Mouse (Mus musculus) testis, adult 2 months (tissue): ENCODE results near the gene Tmem88. TPM values are rescaled to one million over a fixed set of nuclear protein-coding genes. Genes with fewer than 3 reads are reported as not detected.
"Not testable (repeated sequence)": the region's sequence is repeated elsewhere in the genome, so short reads cannot be mapped to it uniquely, and the experiment has no call there.

Experiments
- H3K27ac ChIP-seq: fragments of 200-500 bp; 2 replicates; pipeline ENCODE4 v1.5.1; 2012; ENCODE audit warnings: low read depth, low read length; ENCODE audit not compliant: control insufficient read depth, insufficient read depth
- H3K27me3 ChIP-seq: fragments of 200-500 bp; 2 replicates; pipeline ENCODE4 v1.6.1; 2012; ENCODE audit warnings: mild to moderate bottlenecking, low read length, moderate library complexity; ENCODE audit not compliant: control insufficient read depth, insufficient read depth
- H3K36me3 ChIP-seq: fragments of 200-500 bp; 2 replicates; pipeline ENCODE4 v1.6.1; 2012; ENCODE audit warnings: mild to moderate bottlenecking, low read length; ENCODE audit not compliant: control insufficient read depth, insufficient read depth
- H3K4me1 ChIP-seq: fragments of 200-500 bp; 2 replicates; pipeline ENCODE4 v1.6.1; 2012; ENCODE audit warnings: low read length; ENCODE audit not compliant: control insufficient read depth, insufficient read depth
- H3K4me3 ChIP-seq: fragments of 200-500 bp; 2 replicates; pipeline ENCODE4 v1.5.1; 2012; ENCODE audit warnings: low read depth, mild to moderate bottlenecking, low read length, moderate library complexity, mixed read lengths; ENCODE audit not compliant: control insufficient read depth
- CTCF ChIP-seq: fragments of 200-500 bp; IDR thresholded peaks from 2 replicates; pipeline ENCODE4 v1.5.1; 2012; ENCODE audit warnings: low read depth, mild to moderate bottlenecking, inconsistent platforms, low read length, moderate library complexity; ENCODE audit not compliant: control insufficient read depth, insufficient read depth, insufficient replicate concordance
- POLR2A ChIP-seq: fragments of 200-500 bp; IDR thresholded peaks from 2 replicates; pipeline ENCODE4 v1.6.1; 2012; ENCODE audit warnings: low read depth, mild to moderate bottlenecking, inconsistent platforms, low read length, moderate library complexity; ENCODE audit not compliant: control insufficient read depth
- polyA plus RNA-seq: library from polyadenylated mRNA; depleted of rRNA; stranded (reverse); fragments of >200 nt; gene quantifications from 2 replicates; pipeline ENCODE4 v1.2.3, GENCODE M21; 2012

Gene Tmem88
- polyA plus RNA-seq, 1 experiment, result 2.0 TPM

- TF ChIP-seq POLR2A, result peak; percentile 70
- TF ChIP-seq CTCF, result no peak
- Histone ChIP-seq H3K27me3 (no peaks in the 10 kb centered on the region), H3K36me3 (no peaks in the 10 kb centered on the region; the same call in 1 of the 2 replicates), H3K4me3 (peak overlapping the region; percentile 91), H3K4me1 (peaks cover 29% of the 10 kb centered on the region), H3K27ac (peak overlapping the region; percentile 96)
Measured at GRCm38 (mm10) chr11:69395634-69396373, 2.2 kb downstream of the Tmem88 start.

- not testable (repeated sequence) for H3K36me3 ChIP-seq, H3K27me3 ChIP-seq
- peaks cover 26% of the 10 kb centered on the region for H3K4me1 ChIP-seq
- peak within 1 kb of the TSS; percentile 96 for H3K27ac ChIP-seq
- TF ChIP-seq POLR2A, result peak; percentile 29; the same call in 1 of the 2 replicates
- peak within 1 kb of the TSS; percentile 91 for H3K4me3 ChIP-seq
Measured at GRCm38 (mm10) chr11:69395235-69395633, 2.8 kb downstream of the Tmem88 start, which contains the start of the genes Naa38 and Cyb5d1. Naa38 (plus strand) TSS chr11:69395487. Cyb5d1 (minus strand) TSS chr11:69395631.

DNA sequence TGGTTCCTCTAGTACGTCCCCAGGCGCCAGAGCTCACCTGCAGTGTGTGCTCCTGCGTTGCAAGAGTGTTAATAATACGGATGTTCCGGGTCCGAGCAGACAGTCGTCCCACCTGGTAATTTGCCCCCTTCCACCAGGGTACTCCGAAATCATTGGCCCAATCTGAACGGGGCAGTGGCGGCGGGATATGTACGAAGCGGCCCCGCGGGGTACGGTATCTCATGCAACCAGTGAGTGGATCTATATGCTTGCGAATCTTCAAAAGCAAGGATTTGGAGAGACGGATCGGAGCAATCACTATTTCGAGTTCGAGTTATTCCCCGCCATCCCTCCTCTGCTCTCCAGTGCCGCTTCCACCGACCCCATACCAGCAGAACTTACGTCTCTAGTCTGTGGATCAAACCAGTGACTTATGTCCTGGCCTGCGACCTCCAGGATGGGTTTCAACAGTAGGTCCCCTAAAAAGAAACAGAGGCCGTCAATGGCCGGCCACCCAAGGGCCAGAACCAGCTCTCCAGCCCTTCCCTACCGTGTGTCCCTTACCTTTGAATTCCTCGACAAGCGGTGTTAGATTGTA lies 3.4 kb downstream of the Tmem88 start:
- peak overlapping the region; percentile 96 for H3K27ac ChIP-seq
- H3K27me3 ChIP-seq, H3K36me3 ChIP-seq: not testable (repeated sequence)
- peak overlapping the region; percentile 91 for H3K4me3 ChIP-seq
- H3K4me1 ChIP-seq, result peaks cover 20% of the 10 kb centered on the region

DNA sequence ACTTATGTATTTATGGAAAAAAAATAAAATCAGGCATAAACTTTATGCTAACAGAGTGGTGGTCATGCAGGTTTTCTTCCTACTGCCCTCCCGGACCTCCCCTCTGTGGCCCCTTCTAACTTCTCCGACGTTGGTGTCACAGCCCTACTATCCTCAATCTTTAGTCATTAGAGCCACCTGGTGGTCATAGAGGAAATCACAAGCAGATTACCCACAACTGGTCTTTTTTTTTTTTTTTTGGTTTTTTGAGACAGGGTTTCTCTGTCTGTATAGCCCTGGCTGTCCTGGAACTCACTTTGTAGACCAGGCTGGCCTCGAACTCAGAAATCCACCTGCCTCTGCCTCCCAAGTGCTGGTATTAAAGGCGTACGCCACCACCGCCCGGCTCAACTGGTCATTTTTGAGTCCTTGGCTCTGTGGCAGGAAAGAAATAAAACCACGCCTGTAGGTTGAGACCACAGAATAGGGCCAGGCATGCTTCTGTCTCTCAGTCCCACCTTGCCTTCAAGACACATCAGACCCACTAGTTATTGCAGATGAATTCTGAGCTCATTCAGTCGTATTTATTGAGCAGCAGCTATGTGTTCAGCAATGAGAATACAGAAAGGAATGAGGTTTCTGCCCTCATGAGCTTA lies 7.5 kb downstream of the Tmem88 start:
- TF ChIP-seq POLR2A (no peak), CTCF (no peak)
- Histone ChIP-seq H3K27me3 (no peaks in the 10 kb centered on the region), H3K36me3 (no peaks in the 10 kb centered on the region), H3K4me3 (no peak overlapping the region), H3K4me1 (no peaks in the 10 kb centered on the region), H3K27ac (no peak overlapping the region)

GRCm38 (mm10) chr11:69389531-69390399 lies 8.3 kb downstream of the Tmem88 start:
- H3K27ac ChIP-seq, result no peak overlapping the region
- H3K4me1 ChIP-seq, result no peaks in the 10 kb centered on the region
- H3K4me3 ChIP-seq, result no peak overlapping the region
- no peaks in the 10 kb centered on the region for H3K36me3 ChIP-seq
- TF ChIP-seq CTCF, result no peak
- no peak for TF ChIP-seq POLR2A
- H3K27me3 ChIP-seq, result no peaks in the 10 kb centered on the region

DNA sequence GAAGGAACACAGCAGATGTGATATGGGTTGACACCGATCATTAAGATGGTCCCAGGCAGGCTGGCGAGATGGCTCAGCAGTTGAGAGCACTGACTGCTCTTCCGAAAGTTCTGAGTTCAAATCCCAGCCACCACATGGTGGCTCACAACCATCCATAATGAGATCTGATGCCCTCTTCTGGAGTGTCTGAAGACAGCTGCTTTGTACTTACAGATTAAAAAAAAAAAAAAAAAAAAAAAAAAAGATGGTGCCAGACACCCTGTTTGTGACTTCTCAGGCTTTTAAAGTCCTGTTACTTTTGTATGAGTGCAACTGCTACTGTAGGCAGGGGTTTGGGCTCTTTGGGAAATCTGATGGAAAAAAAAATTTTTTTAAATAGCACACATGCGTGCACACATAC lies 9.4 kb downstream of the Tmem88 start:
- H3K4me1 ChIP-seq, result no peaks in the 10 kb centered on the region
- no peak for TF ChIP-seq POLR2A
- TF ChIP-seq CTCF, result no peak
- no peaks in the 10 kb centered on the region for H3K36me3 ChIP-seq
- no peaks in the 10 kb centered on the region for H3K27me3 ChIP-seq
- H3K4me3 ChIP-seq, result no peak overlapping the region
- no peak overlapping the region for H3K27ac ChIP-seq

DNA sequence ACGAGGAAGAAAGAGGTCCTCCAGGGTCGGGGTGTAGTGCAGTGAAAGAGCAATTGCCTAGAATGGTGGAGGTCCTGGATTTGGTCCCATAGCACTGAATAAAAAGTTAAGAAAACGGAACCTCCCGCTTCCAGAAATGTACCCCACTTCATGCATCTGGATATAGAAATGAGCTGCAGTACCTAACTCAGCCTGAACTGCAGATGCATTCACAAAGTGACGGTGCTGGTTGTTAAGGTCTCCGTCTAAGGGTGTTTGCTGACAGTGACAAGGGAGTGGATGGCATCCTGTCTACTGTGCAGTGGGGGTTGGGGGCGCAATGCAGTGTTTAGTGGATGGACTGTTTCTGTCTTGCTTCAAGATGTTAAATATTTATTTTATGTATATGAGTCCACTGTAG lies 11.3 kb downstream of the Tmem88 start:
- H3K4me1 ChIP-seq, result no peaks in the 10 kb centered on the region
- H3K27me3 ChIP-seq, result no peaks in the 10 kb centered on the region
- TF ChIP-seq CTCF, result no peak
- no peak for TF ChIP-seq POLR2A
- H3K36me3 ChIP-seq, result no peaks in the 10 kb centered on the region
- H3K4me3 ChIP-seq, result no peak overlapping the region
- no peak overlapping the region for H3K27ac ChIP-seq
